Mouse (Mus musculus): ENCODE data around the gene Bag3.

Bag3 gene

DNA sequence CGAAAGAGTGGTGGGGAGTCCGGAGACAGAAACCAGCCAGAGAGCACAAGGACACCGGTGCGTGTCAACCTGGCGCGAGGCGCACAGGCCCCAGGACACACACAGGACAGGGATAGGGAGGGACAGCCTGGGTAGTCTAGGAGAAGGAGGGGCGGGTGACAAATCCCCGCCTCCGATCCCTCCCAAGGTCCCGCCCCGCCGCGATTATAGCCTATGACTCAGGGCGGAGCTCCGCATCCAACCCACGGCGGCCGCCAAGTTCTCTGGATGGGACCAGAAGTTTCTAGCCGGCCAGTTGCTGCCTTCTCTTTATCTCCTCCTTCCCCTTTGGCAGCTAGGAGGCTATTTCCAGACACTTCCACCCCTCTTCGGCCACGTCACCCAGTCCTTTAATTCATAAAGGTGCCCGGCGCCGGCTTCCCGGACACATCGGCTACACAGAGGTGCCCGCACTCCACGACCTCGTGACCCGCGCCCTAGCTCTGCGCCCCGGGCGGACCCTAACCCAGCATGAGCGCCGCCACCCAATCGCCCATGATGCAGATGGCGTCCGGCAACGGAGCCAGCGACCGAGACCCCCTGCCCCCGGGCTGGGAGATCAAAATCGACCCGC, at the start of gene Bag3:
Gene Bag3 (plus strand): TSS at position 268 of the 613 bp plus-strand sequence.
- in situ Hi-C loops (cut with MboI, MseI), result no loop called here

DNA sequence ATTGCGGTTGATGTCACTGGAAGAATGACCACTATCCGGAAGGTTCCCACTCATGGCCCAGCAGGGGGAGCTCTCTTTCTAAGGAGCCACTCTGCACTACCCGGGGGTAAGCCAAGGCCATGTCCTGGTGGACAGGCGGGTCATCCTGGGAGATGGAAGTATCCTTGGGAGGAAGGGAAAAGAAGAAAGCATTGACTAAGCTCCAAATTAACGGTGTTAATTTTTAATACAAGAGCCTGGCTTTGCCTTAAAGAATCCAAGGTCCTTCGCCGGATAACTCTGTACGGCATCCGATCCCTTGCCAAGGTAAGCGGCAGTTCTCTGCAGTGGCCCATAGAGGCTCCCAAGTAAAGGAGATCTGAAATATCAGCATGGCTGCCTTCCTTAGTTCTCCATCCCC, 49.1 kb upstream of the Bag3 start:
- in situ Hi-C loops (cut with MboI, MseI), result no loop called here

DNA sequence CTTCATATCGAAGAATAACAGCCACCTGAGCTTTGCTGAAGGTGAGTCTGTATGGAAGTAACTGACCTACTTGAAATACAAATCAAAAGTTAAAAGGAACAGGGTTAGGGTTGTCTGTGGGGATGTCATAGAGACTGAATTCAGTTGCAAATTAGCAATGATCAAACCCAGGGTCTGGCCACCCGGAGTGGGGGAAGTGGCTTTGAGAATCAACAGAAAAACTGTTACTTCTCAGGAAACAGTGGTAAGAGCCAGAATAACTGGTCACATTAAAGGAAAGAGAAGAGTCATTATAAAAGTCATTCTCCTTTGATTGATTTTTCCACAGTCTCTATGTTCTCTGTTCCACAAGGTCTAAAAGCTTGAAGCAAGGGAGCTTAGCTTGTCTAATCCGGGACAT, 34.4 kb upstream of the Bag3 start:
- in situ Hi-C loops (cut with MboI, MseI), result loop anchor here (25.0 kb wide), 1 partner anchor 1823 kb away; no protein-coding TSS in a partner anchor

DNA sequence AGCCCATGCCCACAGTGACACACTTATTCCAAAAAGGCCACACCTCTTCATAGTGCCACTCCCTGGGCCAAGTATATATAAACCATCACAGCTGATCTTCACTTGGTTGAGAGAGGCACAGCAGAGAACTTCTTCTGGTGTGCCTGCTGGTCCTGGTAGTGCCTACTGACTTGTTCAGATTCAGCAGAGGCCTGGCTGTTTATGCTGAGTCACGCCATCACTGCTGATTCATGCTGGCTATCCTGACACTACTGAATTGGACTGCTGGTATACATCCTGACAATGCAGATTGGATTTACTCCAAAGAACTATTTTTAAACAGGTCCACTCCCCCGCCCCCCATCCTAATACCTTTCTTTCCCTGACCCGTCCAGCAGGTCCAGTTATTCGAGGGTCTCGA, 28.9 kb upstream of the Bag3 start:
- in situ Hi-C loops (cut with MboI, MseI), result loop anchor here (25.0 kb wide), 1 partner anchor 1818 kb away; no protein-coding TSS in a partner anchor

DNA sequence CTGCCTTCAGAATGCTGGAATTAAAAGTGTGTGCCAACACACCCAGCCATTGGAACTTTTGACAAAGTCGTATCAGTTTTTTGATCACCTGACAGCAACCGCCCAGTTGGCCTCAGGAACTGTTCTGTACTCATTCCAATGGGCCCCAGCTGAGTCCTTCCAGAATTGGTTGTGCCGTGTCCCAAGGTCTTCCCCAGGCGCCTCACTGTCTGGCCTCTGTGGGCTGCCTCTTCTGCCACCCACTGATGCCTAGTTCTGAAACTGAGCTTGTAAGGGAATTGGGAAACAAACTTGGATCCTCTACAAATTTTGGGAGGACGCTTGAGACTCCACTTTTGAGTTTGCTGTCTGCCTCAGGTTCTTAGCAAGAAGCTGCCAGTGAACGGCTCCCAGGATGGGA, 23.6 kb upstream of the Bag3 start:
- in situ Hi-C loops (cut with MboI, MseI), result loop anchor here (5.0 to 25.0 kb wide), 2 partner anchors 58 to 1812 kb away; no protein-coding TSS in a partner anchor

DNA sequence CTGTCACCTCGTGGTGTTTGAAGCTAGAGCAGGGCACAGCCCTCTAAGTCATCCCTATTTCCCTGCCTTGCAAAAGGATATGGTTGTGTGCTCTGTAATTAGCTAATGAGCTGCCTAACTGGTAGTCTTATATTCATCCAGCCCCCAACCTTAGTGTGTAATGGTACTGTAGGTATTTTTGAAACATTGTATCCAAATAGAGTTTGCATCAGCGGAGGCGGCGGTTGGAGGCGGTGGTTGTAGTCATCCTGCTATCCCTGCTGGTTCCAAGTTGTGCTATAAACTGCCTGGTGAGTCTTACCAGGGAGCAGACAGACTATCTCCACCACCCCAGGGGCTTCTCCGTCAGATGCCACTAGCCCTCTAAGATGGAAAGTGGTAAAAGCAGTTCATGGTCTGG, 19.3 kb upstream of the Bag3 start:
- in situ Hi-C loops (cut with MboI, MseI), result loop anchor here (5.0 kb wide), 1 partner anchor 53 kb away; no protein-coding TSS in a partner anchor

DNA sequence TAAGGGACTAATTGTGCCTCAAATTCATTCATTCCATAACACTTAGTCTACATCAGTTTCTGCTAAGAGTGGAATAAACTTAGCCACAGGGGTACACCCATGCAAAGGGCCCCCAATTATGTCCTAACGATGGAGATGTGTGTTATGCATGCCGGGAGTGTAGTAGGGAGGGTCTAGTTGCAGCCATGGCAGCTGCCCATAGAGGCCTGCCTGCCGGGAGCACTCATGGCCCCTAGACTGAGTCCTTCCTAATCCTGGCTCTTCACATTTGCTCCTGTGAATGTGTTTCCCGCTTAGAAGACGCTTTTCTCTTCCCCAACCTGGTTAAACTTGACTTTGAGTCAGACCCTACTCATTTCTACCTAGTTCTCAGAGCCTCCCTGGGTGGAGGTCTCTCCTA, 11.5 kb upstream of the Bag3 start:
- in situ Hi-C loops (cut with MboI, MseI), result no loop called here

DNA sequence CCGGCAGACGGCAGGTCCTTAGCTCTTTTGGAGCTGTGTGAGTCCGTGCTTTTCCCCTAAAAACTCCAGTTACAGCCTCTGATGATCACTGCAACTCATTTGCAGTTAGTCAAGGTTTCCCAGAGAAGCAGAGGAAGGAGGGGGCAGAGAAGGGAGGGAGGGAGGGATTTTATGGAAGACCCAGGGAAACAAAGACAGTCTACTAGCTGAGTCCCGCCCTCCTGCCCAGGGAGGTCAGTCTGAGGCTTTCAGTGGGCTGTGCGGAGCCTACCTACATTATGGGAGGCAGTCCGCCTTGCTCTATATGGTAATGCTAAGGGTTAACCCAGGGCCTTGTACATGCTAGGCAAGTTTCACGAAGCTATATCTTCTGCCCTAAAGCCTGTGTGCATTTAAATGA, 9.9 kb upstream of the Bag3 start:
- in situ Hi-C loops (cut with MboI, MseI), result no loop called here

DNA sequence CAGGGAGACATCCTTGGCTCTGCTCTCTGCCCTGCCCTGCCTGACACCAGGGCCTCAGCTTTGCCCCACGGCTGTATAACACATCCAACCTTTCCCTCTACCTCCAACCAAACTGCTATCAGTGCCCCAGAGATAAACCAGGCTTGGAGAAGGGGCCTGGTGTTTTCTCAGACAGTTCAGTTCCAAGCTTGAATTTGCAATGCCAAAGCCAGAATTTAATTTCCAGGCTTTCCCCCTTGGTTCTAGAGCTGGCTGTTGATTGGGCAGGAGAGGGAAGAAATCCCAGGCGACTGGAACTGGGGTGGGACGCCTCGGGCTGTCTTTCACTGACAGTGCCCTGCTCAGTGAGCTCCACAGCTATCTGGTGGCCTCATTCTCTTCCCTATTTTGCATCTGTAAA, 9.1 kb upstream of the Bag3 start:
- in situ Hi-C loops (cut with MboI, MseI), result no loop called here

DNA sequence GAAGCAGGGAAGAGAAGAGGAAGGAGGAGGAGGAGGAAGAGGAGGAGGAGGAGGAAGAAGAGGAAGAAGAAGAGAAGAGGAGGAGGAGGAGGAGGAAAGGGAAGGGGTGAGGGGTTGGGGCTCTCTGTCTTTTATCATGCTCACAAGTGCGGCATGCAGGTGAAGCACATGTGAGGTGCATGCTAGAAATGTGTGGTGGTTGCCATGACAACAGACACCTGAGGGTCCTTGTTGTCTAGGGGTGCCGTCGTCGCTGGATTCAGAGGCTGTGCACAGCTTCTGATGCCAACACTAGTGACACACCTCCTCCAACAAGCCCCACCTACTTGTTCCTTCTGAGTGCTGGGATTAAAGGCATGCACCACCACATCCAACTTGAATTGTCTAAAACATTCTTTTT, 7.1 kb upstream of the Bag3 start:
- in situ Hi-C loops (cut with MboI, MseI), result no loop called here

DNA sequence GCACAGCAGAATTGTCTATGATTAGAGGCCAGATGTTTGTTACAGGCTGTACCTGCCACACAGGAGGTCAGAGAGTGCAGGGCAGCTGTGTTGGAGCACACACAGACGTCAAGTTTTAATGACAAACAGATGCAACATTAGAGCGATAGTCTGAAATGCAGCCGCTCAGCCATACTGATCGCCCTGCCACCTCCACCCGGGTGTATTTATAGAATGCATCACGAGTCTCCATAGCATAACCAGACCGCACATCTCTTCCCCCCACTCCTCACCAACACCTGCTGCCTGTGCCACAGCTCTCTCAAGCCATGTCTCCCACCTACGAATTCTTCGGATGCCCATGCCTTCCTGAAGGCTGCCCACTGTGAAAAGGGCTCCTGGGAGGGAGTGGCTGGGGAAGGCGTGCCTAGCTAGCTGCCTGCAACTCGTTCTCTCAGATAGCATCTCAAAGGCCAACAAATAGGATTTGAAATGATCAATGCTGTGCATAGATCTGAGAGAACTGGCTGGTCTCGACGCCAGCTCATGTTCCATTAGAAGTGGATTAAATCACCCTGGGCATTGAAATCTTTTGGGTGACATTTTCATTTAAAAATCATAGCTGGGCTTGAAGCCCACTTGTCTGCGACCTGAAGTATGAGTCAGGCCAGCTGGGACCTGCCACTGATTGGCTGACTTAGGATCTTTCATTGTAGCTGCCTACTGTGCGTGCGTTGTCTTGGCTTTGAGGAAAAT, 3.9 kb upstream of the Bag3 start:
- in situ Hi-C loops (cut with MboI, MseI), result no loop called here

DNA sequence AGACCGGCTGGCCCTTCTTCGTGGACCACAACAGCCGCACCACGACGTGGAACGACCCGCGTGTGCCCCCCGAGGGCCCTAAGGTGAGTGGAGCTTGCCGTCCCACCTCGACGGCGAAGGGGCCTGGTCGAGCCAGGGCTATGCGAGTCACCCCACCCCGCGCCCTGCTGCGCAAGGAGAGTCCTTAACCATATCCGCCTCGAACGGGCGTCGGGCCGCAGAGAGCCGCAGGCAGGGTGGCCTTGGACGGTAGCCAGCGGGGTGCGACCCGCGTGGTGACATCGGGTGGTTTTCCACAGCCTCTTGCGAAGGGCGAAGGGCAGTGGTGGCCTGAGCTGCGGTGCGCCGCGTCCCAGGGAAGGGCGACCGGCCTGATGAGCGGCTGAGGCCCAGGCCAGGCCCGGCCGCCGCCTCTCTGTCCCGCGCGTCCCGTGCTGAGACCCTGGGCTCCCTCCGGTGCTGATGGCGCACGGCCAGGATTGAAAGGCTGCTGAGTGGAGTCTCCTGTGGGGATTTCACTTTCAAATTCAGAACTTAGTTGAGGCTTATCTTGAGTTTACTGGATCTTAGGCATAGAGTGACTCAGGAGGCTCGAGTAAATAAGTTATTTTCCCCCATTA, 656 bp downstream of the Bag3 start:
- in situ Hi-C loops (cut with MboI, MseI), result no loop called here

DNA sequence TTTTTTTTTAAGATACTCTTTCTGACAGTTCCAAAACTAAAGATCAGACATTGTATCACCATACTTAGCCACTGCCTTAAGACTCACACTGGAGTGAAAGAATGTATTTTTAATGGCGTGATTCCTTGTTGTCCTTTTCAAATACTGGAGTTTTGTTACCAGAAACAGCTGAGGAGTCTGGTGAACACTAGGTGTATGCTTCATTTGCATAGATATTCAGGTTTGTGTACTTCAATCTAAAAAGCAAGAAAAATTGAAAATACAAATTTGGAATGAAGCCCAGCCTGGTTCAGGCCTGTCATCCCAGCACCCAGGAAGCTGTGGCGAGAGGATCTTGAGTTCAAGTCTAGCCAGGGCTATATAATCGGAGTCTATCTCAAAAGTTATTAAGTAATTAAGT, 1.2 kb downstream of the Bag3 start:
- in situ Hi-C loops (cut with MboI, MseI), result no loop called here

DNA sequence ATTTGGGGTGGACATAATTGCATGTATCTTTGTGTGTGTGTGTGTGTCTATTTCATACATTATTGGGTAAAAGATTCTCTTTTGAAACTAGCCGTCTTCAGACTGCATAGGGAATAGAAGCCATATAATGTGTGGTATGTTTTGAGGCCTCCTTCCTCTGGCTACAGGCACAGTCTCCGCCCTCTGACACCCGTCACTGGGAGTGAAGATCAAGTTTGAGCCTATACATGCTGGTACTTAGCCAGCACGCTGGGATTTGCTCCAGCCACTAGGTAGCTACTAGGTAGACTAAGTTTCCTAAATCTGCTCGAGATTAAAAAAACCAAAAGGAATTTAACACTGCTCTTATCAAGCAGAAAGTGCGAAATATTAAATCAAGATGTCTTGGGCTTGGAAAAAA, 3.2 kb downstream of the Bag3 start:
- in situ Hi-C loops (cut with MboI, MseI), result no loop called here

DNA sequence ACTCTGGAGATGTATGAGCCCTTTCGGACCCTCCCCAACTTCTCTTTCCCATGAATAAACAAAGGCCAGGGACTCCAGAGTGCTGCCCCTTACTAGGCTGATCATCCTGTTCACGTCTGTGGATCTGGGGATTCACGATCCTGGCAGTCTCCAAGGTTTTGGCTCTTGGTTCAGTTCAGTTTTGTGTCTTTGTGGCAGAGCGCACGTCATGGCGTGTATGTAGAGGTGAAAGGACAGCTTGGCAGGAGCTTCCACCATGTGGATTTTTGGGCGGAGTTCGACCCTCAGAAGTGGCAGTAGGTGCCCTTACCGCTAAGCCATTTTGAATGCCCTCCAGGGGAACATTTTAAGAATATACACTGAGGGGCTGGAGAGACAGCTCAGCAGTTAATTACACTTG, 5.2 kb downstream of the Bag3 start:
- in situ Hi-C loops (cut with MboI, MseI), result no loop called here

DNA sequence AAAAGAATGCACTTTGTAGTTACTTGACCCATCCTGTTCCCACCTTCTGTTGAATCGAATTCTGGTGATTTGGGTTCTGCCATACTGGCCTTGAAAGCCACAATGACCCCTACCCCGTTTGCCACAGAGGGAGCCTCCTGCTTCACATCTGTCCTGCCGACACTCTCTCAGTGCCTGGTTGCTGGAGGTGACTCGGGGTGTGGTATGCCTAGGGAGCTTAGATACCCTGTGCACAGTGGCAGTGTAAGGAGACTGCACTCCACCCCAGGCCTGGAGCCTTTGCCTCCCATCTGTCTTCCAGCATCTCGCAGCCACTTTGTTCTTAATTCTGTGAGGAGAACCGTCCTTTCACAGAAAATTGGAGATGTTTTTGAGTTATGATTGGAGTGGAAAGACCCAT, 5.7 kb downstream of the Bag3 start:
- in situ Hi-C loops (cut with MboI, MseI), result no loop called here

DNA sequence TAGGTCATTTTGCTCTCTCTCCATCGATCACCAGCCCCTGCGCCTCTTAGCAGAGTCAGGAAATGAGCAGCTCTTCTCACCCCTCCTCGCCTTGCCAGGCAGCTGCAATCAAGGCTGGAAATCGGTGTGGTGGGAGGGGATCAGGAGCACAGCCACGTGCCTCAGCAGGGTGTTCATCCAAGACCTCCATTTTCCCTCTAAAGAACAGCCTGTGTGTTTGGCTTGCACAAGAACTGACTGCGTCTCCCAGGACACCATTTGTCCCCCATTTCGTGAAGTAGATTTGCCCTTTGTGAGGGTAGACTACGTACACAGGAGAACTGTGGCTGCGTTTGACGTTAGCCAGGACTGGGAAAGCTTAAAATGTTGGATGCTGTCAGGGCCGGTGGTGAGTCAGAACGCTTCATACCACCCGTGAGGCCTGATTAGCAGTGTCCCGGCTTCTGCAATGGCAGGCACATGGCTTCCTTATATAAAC, 6.2 kb downstream of the Bag3 start:
- in situ Hi-C loops (cut with MboI, MseI), result no loop called here

DNA sequence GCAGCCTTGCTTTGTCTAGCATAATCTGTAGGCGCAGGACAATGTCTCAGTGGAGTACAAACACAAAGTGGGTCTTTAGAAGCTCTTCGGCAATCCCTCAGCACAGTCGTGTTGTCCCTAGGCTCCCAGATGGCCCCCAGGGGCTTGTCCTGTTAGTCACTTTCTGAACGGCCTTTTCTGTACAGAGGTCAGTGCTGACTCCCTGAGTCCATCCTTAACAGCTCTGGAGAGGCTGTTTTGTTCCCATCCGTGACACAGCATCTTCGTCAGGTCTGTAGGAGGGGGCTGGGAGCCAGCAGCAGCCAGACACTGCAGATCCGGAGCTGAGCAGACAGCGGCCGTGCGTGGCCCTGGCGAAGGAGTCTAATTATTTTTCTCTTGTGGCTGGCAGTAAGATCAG, 7.6 kb downstream of the Bag3 start:
- in situ Hi-C loops (cut with MboI, MseI), result no loop called here

DNA sequence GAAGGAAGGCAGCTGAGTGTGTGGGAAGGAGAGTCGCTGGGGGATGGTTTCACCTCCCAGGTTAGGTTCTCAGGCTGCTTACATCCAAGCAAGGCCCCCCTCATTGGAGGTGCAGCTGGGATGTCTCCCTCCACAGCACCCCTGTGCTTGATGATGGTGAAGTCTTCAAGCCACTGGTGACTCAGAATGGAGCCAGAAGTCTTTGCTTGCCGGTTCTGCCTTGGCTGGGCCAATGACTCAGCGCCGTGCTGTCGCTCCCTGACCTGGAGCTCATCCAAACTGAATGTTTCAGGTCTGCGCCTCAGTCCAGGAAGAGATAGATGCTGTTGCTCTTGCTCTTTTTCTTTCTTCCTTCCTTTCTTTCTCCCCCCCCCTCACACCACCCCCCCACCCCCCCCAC, 8.5 kb downstream of the Bag3 start:
- in situ Hi-C loops (cut with MboI, MseI), result no loop called here

DNA sequence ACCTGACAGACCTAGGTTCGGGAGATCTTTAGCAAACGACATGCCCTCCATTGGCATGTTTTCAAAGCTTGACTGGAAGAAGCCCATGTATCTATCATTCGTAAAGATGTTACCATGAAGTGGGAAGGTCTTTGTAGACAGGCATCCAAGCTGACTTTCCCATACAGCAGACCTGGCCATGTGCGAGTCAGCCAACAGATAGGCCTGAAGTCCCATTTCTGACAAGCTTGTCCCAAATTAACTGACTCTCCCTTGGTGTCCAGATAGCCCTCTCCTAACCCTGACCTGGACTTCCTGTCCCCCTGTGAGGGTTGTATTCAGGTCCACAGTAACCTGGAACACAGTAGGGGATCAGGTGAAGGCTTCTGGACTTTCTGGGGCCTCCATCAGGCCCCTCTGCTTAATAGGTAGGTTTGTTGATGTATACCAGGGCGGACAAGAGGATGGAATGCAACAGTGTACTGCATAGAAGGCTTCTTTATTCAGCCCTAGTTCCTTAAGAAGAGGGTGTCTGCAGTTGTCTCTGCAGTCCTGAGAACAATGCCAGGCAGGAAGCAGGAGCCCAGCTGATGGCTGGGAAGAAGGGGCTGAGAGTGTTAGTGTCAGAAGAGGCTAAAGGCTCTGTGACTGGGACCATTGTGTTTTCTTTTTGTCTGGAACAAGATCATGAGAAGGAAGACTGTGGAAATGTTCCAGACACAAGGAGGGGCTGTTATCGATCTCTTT, 9.2 kb downstream of the Bag3 start:
- in situ Hi-C loops (cut with MboI, MseI), result no loop called here

DNA sequence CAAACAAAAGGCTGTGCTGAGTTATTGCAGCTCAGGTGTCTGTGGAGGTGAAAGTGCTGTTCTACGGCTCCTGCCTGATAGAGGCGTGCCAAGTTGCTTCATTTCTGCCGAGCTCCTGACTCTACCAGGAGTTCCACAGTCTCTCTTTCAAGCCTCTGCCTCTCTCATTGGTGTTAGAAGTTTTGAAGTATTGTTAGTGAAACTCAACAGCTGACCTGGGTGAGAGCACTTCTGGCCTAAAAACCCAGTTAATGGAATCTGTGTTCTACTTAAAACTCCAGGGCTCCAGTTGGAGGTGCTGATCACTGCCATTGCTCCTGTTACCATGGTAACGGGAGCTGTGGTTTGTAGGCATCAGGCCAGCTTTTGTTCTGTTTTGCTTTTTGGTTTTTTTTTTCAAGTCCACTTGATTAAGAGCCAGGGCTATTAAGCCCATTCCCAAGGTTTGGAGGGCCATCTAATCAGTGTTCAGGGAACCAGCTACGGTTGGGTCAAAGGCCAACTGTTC, 11.6 kb downstream of the Bag3 start:
- in situ Hi-C loops (cut with MboI, MseI), result no loop called here

DNA sequence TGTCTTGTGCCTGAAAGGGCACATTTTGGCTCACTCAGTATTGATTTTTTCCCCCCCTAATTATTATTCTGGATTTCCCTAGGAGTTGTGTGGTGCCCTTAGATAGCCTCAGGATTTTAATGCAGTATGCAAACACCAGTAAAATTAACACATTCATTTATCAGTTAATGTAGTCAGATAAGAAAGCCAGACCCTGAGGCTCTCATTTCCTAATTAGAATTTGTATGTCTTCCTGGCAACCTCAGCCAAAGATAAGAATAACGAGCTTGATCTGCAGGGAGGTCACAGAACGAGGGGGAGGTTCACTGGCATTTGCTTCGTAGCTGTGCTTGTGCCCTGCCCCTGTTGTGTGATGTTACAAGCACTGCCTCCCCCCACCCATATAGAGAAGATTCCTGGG, 12.7 kb downstream of the Bag3 start:
- in situ Hi-C loops (cut with MboI, MseI), result no loop called here
